Mouse (Mus musculus) layer of hippocampus, postnatal 36 days (tissue): ENCODE results near the gene Siah3. TPM values are rescaled to one million over a fixed set of nuclear protein-coding genes. Genes with fewer than 3 reads are reported as not detected.
"Not testable (repeated sequence)": the region's sequence is repeated elsewhere in the genome, so short reads cannot be mapped to it uniquely, and the experiment has no call there.

Experiments
- DNase-seq, 2 experiments: peaks; one replicate each; pipeline ENCODE4 v3.0.0; 2022
- total RNA-seq, 2 experiments: library from RNA; stranded (reverse); gene quantifications; 2 replicates each; pipeline ENCODE4 v1.2.3; 2021

The Siah3 gene
- total RNA-seq, result 10 to 100 TPM in 1 of 2 experiments, 1 to 10 TPM in 1; 9.8 to 10.0 TPM

- DNase-seq, result peak; percentile 56 to 62
Measured at GRCm38 (mm10) chr14:75455743-75456421, at the start of gene Siah3. TSS of gene Siah3 (plus strand) at chr14:75455982.

- DNase-seq, result no peak
Measured at GRCm38 (mm10) chr14:75409772-75410171, 46.0 kb upstream of the Siah3 start.

DNA sequence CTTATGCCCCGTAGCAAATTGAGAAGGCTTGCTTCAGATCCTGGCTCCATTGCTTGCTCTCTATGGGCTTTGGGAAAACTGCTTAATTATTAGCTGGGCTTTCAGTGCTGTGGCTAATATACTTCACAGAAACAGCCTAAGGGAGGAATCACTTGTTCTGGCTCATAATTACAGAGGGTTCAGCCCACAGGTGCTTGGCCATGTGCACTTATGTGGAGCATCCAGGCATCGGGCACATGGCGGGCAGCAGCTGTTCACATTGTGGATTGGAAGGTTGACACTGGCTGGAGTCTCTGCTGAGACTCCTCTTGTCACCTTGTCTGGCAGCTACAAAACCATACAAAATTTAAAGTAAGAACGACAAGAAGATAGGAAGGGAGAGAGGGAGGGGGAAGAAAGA is 45.4 kb upstream of the Siah3 start:
- DNase-seq, result no peak

GRCm38 (mm10) chr14:75418721-75419120 is 37.1 kb upstream of the Siah3 start:
- DNase-seq, result no peak

DNA sequence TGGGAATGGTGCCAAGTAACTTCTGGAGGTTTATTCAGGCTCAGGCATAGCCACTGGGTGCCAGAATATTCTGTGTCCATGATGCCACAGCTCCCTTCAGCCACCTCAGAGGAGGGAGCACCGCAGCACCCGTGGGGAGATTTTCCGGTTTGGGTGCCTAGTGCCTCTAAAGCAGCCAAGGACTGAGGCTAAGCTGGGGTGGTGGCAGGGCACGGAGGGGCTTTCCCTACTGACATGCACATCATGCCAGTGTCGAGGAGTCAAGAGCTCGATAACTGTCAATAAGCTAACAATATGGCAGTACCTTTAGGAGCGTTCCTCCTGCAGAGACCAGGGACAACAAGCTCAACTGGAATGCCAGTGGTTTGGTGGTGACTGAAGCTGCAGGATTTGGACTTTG is 35.9 kb upstream of the Siah3 start:
- no peak for DNase-seq

DNA sequence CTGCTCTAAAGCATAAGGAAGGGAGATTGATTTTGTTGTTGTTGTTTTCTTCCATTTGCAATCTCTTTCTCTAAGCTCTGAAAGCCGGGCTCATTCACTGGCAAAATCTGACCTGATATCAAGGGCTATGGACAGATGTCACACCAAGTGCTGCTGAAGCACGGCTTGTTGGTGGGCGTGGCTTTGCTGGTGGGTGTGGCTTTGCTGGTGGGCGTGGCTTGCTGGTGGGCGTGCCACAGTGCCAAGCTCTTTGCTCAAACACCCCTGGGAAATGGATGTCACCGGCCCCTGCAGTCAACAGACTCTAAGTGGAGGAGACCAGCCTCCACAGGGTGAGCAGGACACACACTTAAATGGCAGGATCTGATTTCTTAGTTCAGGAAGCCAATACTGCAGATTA is 35.0 kb upstream of the Siah3 start:
- no peak for DNase-seq

DNA sequence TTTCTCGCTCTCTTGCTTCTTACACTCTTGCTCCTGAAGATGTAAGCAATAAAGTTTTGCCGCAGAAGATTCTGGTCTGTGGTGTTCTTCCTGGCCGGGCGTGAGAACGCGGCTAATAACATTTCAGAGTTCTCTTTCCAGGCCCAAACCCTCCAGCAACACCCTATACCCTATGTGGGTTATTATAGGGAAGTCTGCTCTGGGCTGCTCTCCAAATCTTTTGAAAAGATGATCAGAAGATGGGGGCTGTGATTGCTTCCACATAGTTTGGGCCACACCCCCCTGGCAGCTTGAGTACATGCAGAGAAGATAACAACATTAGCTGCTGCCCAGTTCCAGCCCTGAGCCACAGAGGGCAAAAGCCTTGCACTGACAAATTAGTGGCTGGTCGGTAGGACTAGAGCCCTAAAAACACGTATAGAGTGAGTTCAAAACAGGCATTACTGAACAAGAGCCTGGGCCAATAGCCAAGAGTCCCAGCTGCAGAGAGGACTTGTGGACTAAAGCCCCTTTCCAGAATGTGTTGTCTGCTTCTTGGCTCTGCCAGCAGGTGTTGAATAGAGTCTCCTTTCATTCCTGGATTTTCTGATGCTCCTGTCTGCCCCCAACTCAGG is 24.5 kb upstream of the Siah3 start:
- DNase-seq, result no peak

- no peak for DNase-seq
Measured at GRCm38 (mm10) chr14:75432850-75433249, 22.9 kb upstream of the Siah3 start.

DNA sequence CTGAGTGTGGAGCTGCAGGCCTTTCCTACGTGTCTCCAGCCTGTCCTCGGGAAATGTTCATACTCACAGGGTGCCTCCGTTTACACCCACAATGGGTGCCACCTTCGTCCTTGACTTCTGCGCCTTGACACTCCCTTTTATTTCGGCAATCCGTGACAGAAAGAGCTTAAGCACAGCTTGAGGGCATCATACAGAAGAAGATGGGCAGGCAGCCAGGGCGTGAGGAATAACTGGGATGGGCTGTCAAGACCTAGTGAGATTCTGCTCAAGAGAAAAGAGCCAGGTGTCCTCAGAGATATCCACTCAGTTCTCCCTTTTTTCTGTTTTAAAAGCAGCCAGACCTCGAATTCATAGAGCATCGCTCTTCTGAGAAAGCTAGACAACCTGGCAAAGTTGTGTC is 21.2 kb upstream of the Siah3 start:
- no peak for DNase-seq

DNA sequence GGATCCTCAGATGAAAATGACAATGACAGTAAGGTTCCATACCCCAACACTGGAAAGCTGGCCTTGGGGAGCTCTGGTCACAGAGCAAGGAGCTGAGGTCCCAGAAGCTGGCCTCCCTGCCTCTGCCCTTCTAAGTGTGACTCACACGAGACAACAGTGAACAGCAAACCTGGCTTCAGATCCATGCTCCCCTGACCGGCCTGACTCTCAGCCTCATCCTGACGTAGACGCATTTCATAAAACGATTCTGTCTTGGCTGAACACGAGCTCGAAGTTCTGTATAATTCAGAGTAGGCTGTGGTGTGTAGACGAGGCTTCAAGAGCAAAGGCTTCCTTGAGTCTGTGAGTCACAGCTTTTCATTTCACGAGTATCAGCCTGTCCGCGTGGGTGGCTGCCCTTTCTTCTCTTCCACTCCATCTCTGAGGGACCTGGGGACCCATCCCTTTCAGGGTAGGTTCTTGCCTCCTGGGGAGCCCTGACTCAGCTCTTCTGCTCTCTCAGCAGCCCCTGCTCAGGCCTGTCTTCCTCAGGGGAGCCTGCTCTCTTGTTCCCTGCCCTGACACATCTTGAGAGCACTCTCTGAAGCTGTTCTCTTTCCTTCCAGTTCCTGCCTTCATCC is 11.2 kb upstream of the Siah3 start:
- DNase-seq, result no peak

DNA sequence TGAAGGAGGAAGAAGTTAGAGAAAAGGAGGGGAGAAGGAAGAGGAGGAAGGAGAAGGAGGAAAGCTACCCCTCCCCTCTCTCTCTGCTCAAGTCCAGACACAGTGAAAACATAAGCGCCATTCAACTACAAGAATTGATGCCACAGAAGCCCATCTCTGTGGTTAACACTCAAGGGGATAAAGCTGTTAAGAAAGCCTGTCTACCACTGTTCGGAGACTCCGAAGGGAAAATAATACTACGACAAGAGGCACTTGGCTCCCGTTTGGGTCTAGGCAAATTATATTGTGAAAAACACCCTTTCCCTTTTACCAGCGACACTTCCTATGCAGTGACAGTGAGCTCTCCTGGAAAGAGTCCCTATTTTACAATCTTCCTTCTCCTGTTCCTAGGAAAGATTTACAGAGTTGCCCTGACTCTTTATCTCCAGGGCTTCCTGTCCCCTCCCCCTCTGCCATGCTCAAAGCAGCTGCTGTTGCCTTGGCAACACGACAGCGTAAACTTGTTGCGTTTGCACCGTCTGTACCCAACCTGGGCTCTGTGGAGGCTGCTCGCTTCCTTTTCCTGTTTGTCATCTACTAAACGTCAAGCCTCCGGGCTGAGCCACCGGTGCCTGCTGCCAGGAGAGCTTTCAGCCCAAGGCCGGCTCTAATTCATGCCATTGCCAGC is 10.4 kb upstream of the Siah3 start:
- DNase-seq, result peak; percentile 68 to 79

DNA sequence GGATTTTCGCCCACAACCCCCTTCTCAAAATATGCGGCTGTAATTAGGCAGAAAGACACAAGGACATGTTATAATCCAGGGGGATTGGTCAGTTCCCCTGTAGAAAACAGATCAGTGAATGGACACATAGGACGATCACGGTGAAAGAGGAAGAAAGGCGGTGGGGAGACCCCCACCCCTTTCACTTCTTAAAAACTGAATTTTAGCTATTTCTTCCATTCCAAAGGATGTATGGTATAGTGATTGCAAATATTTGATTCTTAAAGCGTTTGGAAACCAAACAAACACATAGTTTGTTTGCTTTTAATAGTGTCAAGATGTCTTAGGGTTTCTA is 9.9 kb upstream of the Siah3 start:
- DNase-seq, result no peak

- not testable (repeated sequence) for DNase-seq
Measured at GRCm38 (mm10) chr14:75446314-75446713, 9.5 kb upstream of the Siah3 start.

GRCm38 (mm10) chr14:75453906-75454305 is 1.9 kb upstream of the Siah3 start:
- DNase-seq, result no peak

- DNase-seq, result no peak
Measured at GRCm38 (mm10) chr14:75454716-75455115, 1.1 kb upstream of the Siah3 start.

DNA sequence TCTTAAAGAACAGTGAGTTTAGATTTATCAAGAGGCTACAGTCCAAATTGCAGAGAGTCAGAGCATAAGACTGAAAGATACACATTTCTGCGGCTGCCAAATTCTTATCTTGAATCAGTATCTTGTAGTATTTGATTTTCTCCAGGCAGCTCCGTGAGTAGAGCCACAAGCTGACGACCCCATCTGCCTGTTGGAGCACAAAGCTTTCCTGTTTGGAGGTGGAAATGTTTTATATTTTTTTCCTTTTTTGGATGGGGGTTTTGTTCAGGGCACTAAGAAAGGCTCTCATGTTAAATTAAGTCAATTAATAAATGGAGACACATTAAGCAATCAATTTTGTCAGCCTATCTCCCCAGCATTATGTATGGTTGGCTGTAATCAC is 430 bp upstream of the Siah3 start:
- DNase-seq, result no peak

DNA sequence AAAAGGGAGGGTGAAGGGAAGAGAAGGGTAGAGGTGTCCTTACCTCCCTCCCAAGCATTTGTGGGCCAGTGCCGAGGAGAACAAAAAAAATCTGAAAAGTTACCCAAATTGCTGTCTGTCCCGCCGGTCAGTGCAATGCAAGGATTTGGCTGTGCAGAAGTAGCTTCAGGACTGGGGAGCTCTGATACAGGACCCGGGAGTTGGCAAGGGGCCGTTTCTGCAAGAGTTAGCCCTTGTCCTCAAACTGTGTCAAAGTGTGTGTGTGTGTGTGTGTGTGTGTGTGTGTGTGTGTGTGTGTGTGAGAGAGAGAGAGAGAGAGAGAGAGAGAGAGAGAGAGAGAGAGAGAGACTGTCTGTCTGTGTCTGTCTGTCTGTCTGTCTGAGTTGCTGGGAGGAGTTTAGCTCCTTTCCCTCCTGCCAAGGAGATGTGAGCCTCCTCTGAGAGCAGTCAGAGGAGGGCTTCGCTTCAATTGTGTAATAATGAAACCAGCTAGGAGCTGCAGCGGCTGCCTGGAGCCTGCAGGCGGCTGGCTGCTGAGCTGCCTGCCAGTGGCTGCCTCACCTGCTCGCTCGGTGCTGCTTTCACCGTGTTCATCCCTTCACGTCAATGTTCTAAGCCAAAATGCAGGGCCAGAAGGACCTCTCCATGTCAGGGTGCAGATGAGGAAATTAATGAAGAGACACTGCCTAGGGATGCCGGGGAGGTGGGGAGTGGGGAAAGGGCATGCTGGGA is 873 bp downstream of the Siah3 start:
- peak in 1 of 2 experiments; percentile 45 for DNase-seq

- DNase-seq, result peak; percentile 37 to 43
Measured at GRCm38 (mm10) chr14:75457221-75457600, 1.4 kb downstream of the Siah3 start.

GRCm38 (mm10) chr14:75459431-75459830 is 3.6 kb downstream of the Siah3 start:
- DNase-seq, result no peak

DNA sequence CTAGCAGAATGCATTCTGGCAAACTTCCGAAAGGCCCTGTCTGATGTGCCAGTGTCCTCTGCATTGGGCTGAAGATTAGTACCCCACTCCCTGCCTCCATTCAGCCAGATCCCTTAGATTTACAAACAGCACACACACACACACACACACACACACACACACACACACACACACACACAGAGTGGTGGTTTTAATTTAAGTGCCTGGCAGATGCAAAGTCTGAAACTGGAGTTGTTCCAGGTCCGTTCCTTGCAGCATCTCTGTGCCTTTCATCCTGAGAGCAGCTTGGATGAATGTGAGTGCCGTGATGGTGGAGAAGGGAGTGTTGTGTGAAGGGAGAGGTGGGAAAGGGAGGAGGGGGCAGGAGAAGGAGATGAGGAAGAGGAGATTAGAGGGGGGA is 4.2 kb downstream of the Siah3 start:
- DNase-seq, result no peak

GRCm38 (mm10) chr14:75460436-75460835 is 4.7 kb downstream of the Siah3 start:
- DNase-seq, result no peak

- DNase-seq, result no peak
Measured at GRCm38 (mm10) chr14:75461770-75462169, 6.0 kb downstream of the Siah3 start.

DNA sequence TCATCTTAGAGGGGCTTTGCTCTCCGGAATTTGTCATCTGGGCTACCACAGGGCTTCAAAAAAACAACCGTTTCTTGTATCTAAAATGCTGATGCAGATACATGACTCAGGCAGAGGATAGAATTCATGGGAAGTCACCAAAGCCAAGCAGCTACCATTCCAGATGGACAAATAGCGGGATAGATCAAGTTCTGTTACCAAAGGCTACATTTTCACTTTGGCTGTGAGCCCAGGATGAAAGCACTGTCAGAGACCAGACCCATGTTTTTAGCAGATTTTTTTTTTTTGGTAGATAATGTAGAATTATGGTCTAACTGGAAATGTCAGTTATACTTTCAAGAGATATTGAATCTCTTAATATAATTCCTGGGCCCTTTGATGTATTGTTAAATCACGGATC is 7.4 kb downstream of the Siah3 start:
- no peak for DNase-seq
